Mouse (Mus musculus) cerebellum, postnatal 36 days (tissue): ENCODE measurements at regions not wholly inside any gene's neighbourhood (a gene's known extent, or its start where the extent isn't known, plus 50 kb on each side); places are given as distances from the start of the nearest gene placed in this dataset.
"Not testable (repeated sequence)": the region's sequence is repeated elsewhere in the genome, so short reads cannot be mapped to it uniquely, and the experiment has no call there.

Experiments
- DNase-seq, 2 experiments: peaks; one replicate each; pipeline ENCODE4 v3.0.0; 2021 to 2022; ENCODE audit warnings: mixed read lengths in 2 of 2

- no peak for DNase-seq
Measured at GRCm38 (mm10) chr8:37239354-37239753, 245.9 kb downstream of the AI429214 start.

GRCm38 (mm10) chr8:37251234-37251633 is 257.8 kb downstream of the AI429214 start:
- not testable (repeated sequence) for DNase-seq

- DNase-seq = no peak
Measured at GRCm38 (mm10) chr8:37291069-37291850, 297.9 kb downstream of the AI429214 start.
